Mouse (Mus musculus) ES-E14 (cell line): ENCODE results near the gene Gm4756. TPM values are rescaled to one million over a fixed set of nuclear protein-coding genes. Genes with fewer than 3 reads are reported as not detected.
A peak's percentile ranks its signal among the peaks of the same experiment; 100 is the strongest.

ENCODE experiments used
- DNase-seq: peaks from one replicate; pipeline ENCODE4 v3.0.0-alpha.2; 2013; ENCODE audit warnings: low read depth, low spot score
- H3K27ac ChIP-seq: 2 replicates; pipeline ENCODE4 v1.5.1; 2012; ENCODE audit warnings: low read depth, mild to moderate bottlenecking, low read length, moderate library complexity, mixed read lengths; ENCODE audit not compliant: poor library complexity, insufficient read depth, severe bottlenecking
- H3K36me3 ChIP-seq: 2 replicates; pipeline ENCODE4 v1.6.1; 2012; ENCODE audit warnings: mild to moderate bottlenecking, low read length, moderate library complexity, mixed read lengths; ENCODE audit not compliant: control insufficient read depth, poor library complexity, insufficient read depth, severe bottlenecking
- H3K4me1 ChIP-seq, 2 experiments: fragments of 150-350 bp in 1 of 2; sonication (generic) in 1 of 2; 2 replicates each; pipeline ENCODE4 v1.6.1; 2012; ENCODE audit warnings: low read length in 2 of 2, mild to moderate bottlenecking in 1 of 2, mixed read lengths in 1 of 2; ENCODE audit not compliant: control insufficient read depth in 2 of 2, insufficient read depth in 2 of 2, poor library complexity in 1 of 2
- H3K4me3 ChIP-seq, 2 experiments: fragments of 150-350 bp in 1 of 2; sonication (generic) in 1 of 2; 2 replicates each; pipeline ENCODE4 v1.5.1; 2012; ENCODE audit warnings: low read length in 2 of 2, low read depth in 1 of 2, mild to moderate bottlenecking in 1 of 2, mixed read lengths in 1 of 2; ENCODE audit not compliant: insufficient read depth in 1 of 2, poor library complexity in 1 of 2, severe bottlenecking in 1 of 2
- H3K9ac ChIP-seq: 2 replicates; pipeline ENCODE4 v1.6.1; 2012; ENCODE audit warnings: low read depth, mild to moderate bottlenecking, low read length, mixed read lengths; ENCODE audit not compliant: poor library complexity, insufficient read depth, severe bottlenecking
- H3K9me3 ChIP-seq: fragments of 150-350 bp; sonication (generic); 2 replicates; pipeline ENCODE4 v1.6.1; 2012; ENCODE audit warnings: low read depth, mild to moderate bottlenecking, low read length; ENCODE audit not compliant: control insufficient read depth, insufficient read depth
- CHD2 ChIP-seq: IDR thresholded peaks from 2 replicates; pipeline ENCODE4 v1.6.1; 2014; ENCODE audit warnings: mild to moderate bottlenecking, low read depth, low read length, inconsistent platforms
- HCFC1 ChIP-seq: IDR thresholded peaks from 2 replicates; pipeline ENCODE4 v1.6.1; 2012; ENCODE audit warnings: low read length, inconsistent platforms, borderline replicate concordance; ENCODE audit not compliant: insufficient read depth
- MAFK ChIP-seq: IDR thresholded peaks from 2 replicates; pipeline ENCODE4 v1.6.1; 2014; ENCODE audit warnings: mild to moderate bottlenecking, low read depth, low read length, inconsistent platforms; ENCODE audit not compliant: insufficient read depth
- ZC3H11A ChIP-seq: IDR thresholded peaks from 2 replicates; pipeline ENCODE4 v1.6.1; 2012; ENCODE audit warnings: low read depth, mild to moderate bottlenecking, inconsistent platforms, low read length, borderline replicate concordance
- ZNF384 ChIP-seq: IDR thresholded peaks from 2 replicates; pipeline ENCODE4 v1.6.1; 2012; ENCODE audit warnings: low read depth, low read length, inconsistent platforms
- in situ Hi-C, 2 experiments: fragments of 600-800 bp; cut with MboI; formaldehyde crosslinking; loops; one replicate each; pipeline ENCODE4 v1.15.1; 2025; ENCODE audit warnings: low sequenced_read_pairs in 2 of 2, inconsistent platforms in 1 of 2; ENCODE audit not compliant: unreplicated experiment in 2 of 2
- total RNA-seq: library from RNA; depleted of rRNA; stranded (reverse); fragments of 300-350 nt; gene quantifications from 2 replicates; pipeline ENCODE4 v1.2.3, GENCODE M21; 2012

Gm4756 gene
- total RNA-seq, 1 experiment: 0.67 TPM

DNA sequence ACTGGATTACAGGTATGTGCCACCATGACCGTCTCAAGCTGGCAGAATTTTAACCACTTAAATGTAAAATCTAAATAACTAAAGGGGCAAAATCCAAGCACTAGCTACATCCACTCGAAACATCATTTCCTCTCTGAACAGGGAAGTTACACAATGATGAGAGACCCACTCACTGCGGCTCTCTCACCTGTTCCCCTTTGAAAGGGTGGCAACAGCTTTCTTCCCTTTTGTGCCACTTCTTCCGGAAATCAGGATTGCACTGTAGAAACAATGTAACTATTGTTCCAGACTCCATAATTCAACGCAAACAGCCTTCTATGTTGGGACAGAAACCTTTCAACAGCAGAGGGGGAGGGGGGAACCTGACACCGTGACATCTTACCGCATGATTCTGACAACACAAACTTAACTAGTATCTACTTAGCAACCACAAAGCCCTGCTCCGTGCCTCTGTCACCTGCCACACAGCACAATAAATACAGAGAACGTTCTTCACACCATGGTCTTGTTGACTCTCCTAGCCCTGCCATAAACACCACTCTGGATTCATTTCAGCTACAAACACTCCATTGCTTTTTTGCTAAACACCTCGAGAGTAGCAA is 18.5 kb upstream of the Gm4756 start:
- TF ChIP-seq CHD2: no peak
- no peak for TF ChIP-seq MAFK
- no peak for TF ChIP-seq ZNF384
- no peak for TF ChIP-seq HCFC1
- TF ChIP-seq ZC3H11A: no peak
- Histone ChIP-seq H3K36me3 (no peaks in the 10 kb centered on the region), H3K9me3 (no peaks in the 10 kb centered on the region; the same call in 1 of the 2 replicates), H3K9ac (no peak overlapping the region), H3K4me3 (no peak overlapping the region), H3K27ac (no peak overlapping the region), H3K4me1 (peaks cover 0 to 5% of the 10 kb centered on the region in 2 experiments; a peak in 1 of 4 replicates)
- in situ Hi-C loops: loop anchor here in 1 of 2 experiments (25.0 kb wide), 1 partner anchor 206 kb away; no protein-coding TSS in a partner anchor
- DNase-seq: no peak

- no peak for DNase-seq
Measured at GRCm38 (mm10) chr12:72666015-72666414, 16.6 kb upstream of the Gm4756 start.

GRCm38 (mm10) chr12:72664735-72665337 is 15.4 kb upstream of the Gm4756 start, which contains the start of gene Dhrs7:
Gene Dhrs7, minus strand, starts transcription at chr12:72664909.
- in situ Hi-C loops: loop anchor here in 1 of 2 experiments (25.0 kb wide), 1 partner anchor 203 kb away; no protein-coding TSS in a partner anchor
- TF ChIP-seq HCFC1: peak; percentile 39; the same call in 1 of the 2 replicates
- TF ChIP-seq MAFK: no peak
- H3K36me3 ChIP-seq: no peaks in the 10 kb centered on the region
- H3K4me3 ChIP-seq: peak within 1 kb of the TSS; percentile 52 to 66
- DNase-seq: peak; percentile 58
- peaks cover 0 to 5% of the 10 kb centered on the region in 2 experiments; a peak in 1 of 4 replicates for H3K4me1 ChIP-seq
- H3K9ac ChIP-seq: peak within 1 kb of the TSS; percentile 36
- no peaks in the 10 kb centered on the region for H3K9me3 ChIP-seq
- H3K27ac ChIP-seq: no peak within 1 kb of the TSS

More at GRCm38 (mm10) chr12:72666015-72666414, 16.6 kb upstream of the Gm4756 start:
- Histone ChIP-seq H3K4me1 (peaks cover 0 to 5% of the 10 kb centered on the region in 2 experiments; a peak in 1 of 4 replicates), H3K9ac (no peak overlapping the region), H3K27ac (no peak overlapping the region), H3K9me3 (no peaks in the 10 kb centered on the region; the same call in 1 of the 2 replicates), H3K36me3 (no peaks in the 10 kb centered on the region), H3K4me3 (no peak overlapping the region)
- TF ChIP-seq HCFC1 (no peak), ZNF384 (no peak), ZC3H11A (no peak), CHD2 (no peak), MAFK (no peak)
- in situ Hi-C loops: loop anchor here in 1 of 2 experiments (25.0 kb wide), 1 partner anchor 204 kb away; no protein-coding TSS in a partner anchor

DNA sequence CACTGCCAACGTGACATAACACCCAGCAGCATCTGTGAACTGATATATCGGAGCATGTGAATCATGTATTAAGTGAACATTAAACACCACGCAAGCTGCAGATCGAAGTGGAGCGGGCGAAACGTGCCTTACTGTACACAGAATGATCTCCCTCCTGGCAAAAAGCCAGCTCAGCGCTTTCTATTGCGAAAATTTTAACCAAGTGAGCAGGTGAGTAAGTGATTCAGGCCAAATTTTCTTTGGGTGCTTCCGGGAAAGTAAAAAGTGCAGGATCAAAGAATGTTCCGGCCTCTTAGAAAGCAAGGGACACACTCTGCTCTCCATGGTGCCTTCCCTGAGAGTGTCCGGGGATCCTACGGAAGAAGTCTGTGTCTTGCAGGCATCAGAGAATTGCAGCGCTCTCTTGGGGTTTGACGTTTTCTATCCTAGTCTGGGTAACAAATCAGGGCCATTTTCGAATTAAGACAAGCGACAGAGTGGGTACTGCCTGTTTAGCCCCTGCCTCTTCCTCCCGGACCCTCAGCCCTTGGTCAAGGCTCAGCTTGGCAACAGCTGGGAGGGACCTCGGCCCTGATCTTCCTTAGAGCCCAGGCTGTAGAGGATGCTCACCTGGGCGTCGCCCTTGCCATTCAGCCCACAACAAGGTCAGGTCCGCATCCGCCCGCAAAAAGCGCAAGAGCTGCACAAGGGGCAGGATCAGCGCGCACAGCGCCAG is 14.7 kb upstream of the Gm4756 start:
- TF ChIP-seq MAFK: peak; percentile 57; the same call in 1 of the 2 replicates
- no peak for TF ChIP-seq ZNF384

More for the DNA sequence above, 14.7 kb upstream of the Gm4756 start:
- DNase-seq: no peak
- in situ Hi-C loops: loop anchor here in 1 of 2 experiments (25.0 kb wide), 1 partner anchor 202 kb away; no protein-coding TSS in a partner anchor
- Histone ChIP-seq H3K27ac (no peak overlapping the region), H3K4me3 (peak overlapping the region; percentile 52 to 66), H3K4me1 (peaks cover 0 to 5% of the 10 kb centered on the region in 2 experiments; a peak in 1 of 4 replicates), H3K9me3 (no peaks in the 10 kb centered on the region), H3K9ac (peak overlapping the region; percentile 36), H3K36me3 (no peaks in the 10 kb centered on the region)
